Mouse (Mus musculus) midbrain, embryonic 11.5 days (tissue): ENCODE measurements at regions not wholly inside any gene's neighbourhood (a gene's known extent, or its start where the extent isn't known, plus 50 kb on each side); places are given as distances from the start of the nearest gene placed in this dataset.

Experiments
- ATAC-seq: fragments of 200-750 bp; cut with Nextera tagmentation; 2 replicates; pipeline ENCODE4 v1.8.0; 2017; ENCODE audit warnings: moderate TSS enrichment, moderate library complexity; ENCODE audit not compliant: low FRiP score
- DNase-seq: peaks from one replicate; pipeline ENCODE4 v3.0.0; 2015; ENCODE audit warnings: low spot score; ENCODE audit errors: missing footprints
- H3K27ac ChIP-seq: fragments of 300-500 bp; sonication (generic); 2 replicates; pipeline ENCODE4 v1.5.1; 2014; ENCODE audit warnings: low read depth, low read length
- H3K27me3 ChIP-seq: fragments of 300-500 bp; sonication (generic); 2 replicates; pipeline ENCODE4 v1.6.1; 2014; ENCODE audit warnings: mild to moderate bottlenecking, low read length, moderate library complexity, mixed read lengths; ENCODE audit not compliant: control insufficient read depth, insufficient read depth
- H3K36me3 ChIP-seq: fragments of 300-500 bp; sonication (generic); 2 replicates; pipeline ENCODE4 v1.6.1; 2014; ENCODE audit warnings: mild to moderate bottlenecking, low read length, moderate library complexity, mixed read lengths; ENCODE audit not compliant: control insufficient read depth, insufficient read depth
- H3K4me1 ChIP-seq: fragments of 300-500 bp; sonication (generic); 2 replicates; pipeline ENCODE4 v1.6.1; 2014; ENCODE audit warnings: low read length; ENCODE audit not compliant: control insufficient read depth, insufficient read depth
- H3K4me2 ChIP-seq: fragments of 300-500 bp; sonication (generic); 2 replicates; pipeline ENCODE4 v1.6.1; 2014; ENCODE audit warnings: mild to moderate bottlenecking, moderate library complexity
- H3K4me3 ChIP-seq: fragments of 300-500 bp; sonication (generic); 2 replicates; pipeline ENCODE4 v1.5.1; 2014; ENCODE audit warnings: low read depth, low read length
- H3K9ac ChIP-seq: fragments of 300-500 bp; sonication (generic); 2 replicates; pipeline ENCODE4 v1.6.1; 2014; ENCODE audit warnings: low read length
- H3K9me3 ChIP-seq: fragments of 300-500 bp; sonication (generic); 2 replicates; pipeline ENCODE4 v1.6.1; 2016; ENCODE audit warnings: low read length; ENCODE audit not compliant: control insufficient read depth
- WGBS: fragments of 180-500 bp; shearing (Covaris S2); extraction: QIAGEN DNeasy Blood & Tissue Kit; methylation state at CpG from one replicate; pipeline ENCODE4 v1.1.7; 2014; 5-methylcytosine and 5-hydroxymethylcytosine counted together

- H3K4me1 ChIP-seq: no peaks in the 10 kb centered on the region
- H3K4me3 ChIP-seq: no peak overlapping the region
- ATAC-seq: no peak
- no peaks in the 10 kb centered on the region for H3K27me3 ChIP-seq
- 71% methylated on average over 5 of the region's 5 CpGs for WGBS
- no peak overlapping the region for H3K27ac ChIP-seq
- no peak overlapping the region for H3K4me2 ChIP-seq
- no peak overlapping the region for H3K9ac ChIP-seq
- H3K9me3 ChIP-seq: no peaks in the 10 kb centered on the region
- no peaks in the 10 kb centered on the region for H3K36me3 ChIP-seq
- DNase-seq: no peak
Measured at GRCm38 (mm10) chr1:62872771-62873170, 169.7 kb downstream of the Nrp2 start.

DNA sequence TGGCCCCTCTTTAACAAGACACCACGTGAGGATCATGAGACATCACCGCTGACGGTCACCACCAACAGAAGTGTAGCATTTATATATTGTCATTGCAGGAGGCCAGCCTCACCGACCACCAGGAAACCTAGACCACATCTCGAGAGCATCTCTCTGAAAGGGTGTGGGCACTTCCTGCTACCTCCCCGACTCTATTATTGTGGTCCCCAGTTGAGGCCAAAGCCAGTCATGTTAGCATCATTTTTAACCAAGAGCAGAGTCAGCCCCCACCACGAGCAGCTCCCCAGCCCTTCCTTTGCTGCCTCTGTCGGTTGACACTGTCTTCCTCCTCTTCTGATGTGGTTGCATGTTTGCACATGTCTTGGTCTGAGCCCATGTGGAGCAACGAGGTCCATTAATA, 172.5 kb downstream of the Nrp2 start:
- Histone ChIP-seq H3K27me3 (no peaks in the 10 kb centered on the region), H3K4me3 (no peak overlapping the region)
- WGBS: 80% methylated on average over 9 of the region's 9 CpGs

GRCm38 (mm10) chr1:62876685-62877084, 173.6 kb downstream of the Nrp2 start:
- no peak overlapping the region for H3K4me2 ChIP-seq
- H3K9me3 ChIP-seq: no peaks in the 10 kb centered on the region
- H3K36me3 ChIP-seq: no peaks in the 10 kb centered on the region
- WGBS: 66% methylated on average over 3 of the region's 3 CpGs
- no peak overlapping the region for H3K27ac ChIP-seq
- no peak overlapping the region for H3K9ac ChIP-seq
- no peak for DNase-seq
- H3K4me1 ChIP-seq: no peaks in the 10 kb centered on the region
- H3K27me3 ChIP-seq: no peaks in the 10 kb centered on the region
- ATAC-seq: no peak
- H3K4me3 ChIP-seq: no peak overlapping the region

More for the DNA sequence above, 172.5 kb downstream of the Nrp2 start:
- DNase-seq (peak; percentile 69), ATAC-seq (no peak)
- Histone ChIP-seq H3K9me3 (no peaks in the 10 kb centered on the region), H3K4me2 (no peak overlapping the region), H3K9ac (no peak overlapping the region), H3K4me1 (no peaks in the 10 kb centered on the region), H3K27ac (no peak overlapping the region), H3K36me3 (no peaks in the 10 kb centered on the region)

GRCm38 (mm10) chr1:62880882-62881291, 177.8 kb downstream of the Nrp2 start:
- WGBS: 33% methylated on average over 4 of the region's 4 CpGs
- Histone ChIP-seq H3K36me3 (no peaks in the 10 kb centered on the region), H3K4me2 (no peak overlapping the region), H3K4me1 (no peaks in the 10 kb centered on the region), H3K9ac (no peak overlapping the region), H3K9me3 (no peaks in the 10 kb centered on the region), H3K27ac (no peak overlapping the region), H3K27me3 (no peaks in the 10 kb centered on the region), H3K4me3 (no peak overlapping the region)
- DNase-seq (no peak), ATAC-seq (no peak)

DNA sequence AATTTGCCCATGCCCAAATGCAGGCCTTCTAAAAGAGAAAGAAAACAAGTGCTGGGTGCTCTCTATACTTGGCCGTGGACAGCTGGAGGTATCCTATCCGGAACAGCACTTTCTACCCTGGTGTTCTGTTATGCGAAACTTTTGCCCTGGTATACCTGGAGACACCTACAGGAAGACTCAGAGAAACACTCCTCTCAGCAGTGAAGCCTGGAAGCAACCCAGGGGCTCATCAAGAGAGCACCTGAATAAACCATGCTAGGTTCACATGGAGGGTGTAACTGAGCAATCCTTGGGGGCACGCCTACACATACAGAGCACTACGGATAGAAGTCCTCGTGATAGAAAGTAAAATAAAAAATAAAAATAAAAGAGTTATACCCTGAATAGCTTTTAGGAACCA, 178.4 kb downstream of the Nrp2 start:
- Histone ChIP-seq H3K36me3 (no peaks in the 10 kb centered on the region), H3K27ac (no peak overlapping the region), H3K9me3 (no peaks in the 10 kb centered on the region), H3K9ac (no peak overlapping the region), H3K4me2 (no peak overlapping the region), H3K27me3 (no peaks in the 10 kb centered on the region), H3K4me1 (no peaks in the 10 kb centered on the region), H3K4me3 (no peak overlapping the region)
- WGBS: 78% methylated on average over 6 of the region's 6 CpGs
- DNase-seq (peak; percentile 70), ATAC-seq (no peak)

DNA sequence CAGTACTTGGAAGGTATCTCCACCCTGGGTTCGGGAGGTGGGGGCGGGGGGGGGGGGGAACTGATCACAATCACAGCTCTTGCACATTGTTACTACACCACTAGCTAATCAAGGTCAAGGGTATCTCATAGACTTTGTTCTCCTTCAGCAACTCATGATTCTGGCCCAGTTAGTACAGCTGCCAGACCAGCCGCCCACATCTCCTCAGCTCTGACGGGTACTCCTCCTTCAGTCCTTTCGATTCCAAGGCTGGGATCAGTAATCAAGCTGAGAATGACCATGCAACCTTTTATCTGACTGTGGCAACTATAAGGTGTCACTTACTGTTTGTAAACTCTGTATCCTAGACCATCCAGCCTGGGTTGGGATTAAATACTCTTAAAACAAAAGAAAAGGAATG, 178.9 kb downstream of the Nrp2 start:
- DNase-seq (peak; percentile 65), ATAC-seq (no peak)
- Histone ChIP-seq H3K4me3 (no peak overlapping the region), H3K27me3 (no peaks in the 10 kb centered on the region), H3K9ac (no peak overlapping the region), H3K36me3 (no peaks in the 10 kb centered on the region), H3K27ac (no peak overlapping the region), H3K9me3 (no peaks in the 10 kb centered on the region), H3K4me2 (no peak overlapping the region), H3K4me1 (no peaks in the 10 kb centered on the region)
- WGBS: 81% methylated on average over 5 of the region's 5 CpGs

GRCm38 (mm10) chr1:62884876-62885480, 181.9 kb downstream of the Nrp2 start:
- ATAC-seq: no peak
- no peak overlapping the region for H3K9ac ChIP-seq
- 87% methylated on average over 20 of the region's 20 CpGs for WGBS
- H3K4me1 ChIP-seq: no peaks in the 10 kb centered on the region
- H3K4me3 ChIP-seq: no peak overlapping the region
- H3K27ac ChIP-seq: no peak overlapping the region
- no peaks in the 10 kb centered on the region for H3K9me3 ChIP-seq
- H3K4me2 ChIP-seq: no peak overlapping the region
- no peaks in the 10 kb centered on the region for H3K36me3 ChIP-seq
- H3K27me3 ChIP-seq: no peaks in the 10 kb centered on the region
- peak; percentile 80 for DNase-seq

- Histone ChIP-seq H3K9me3 (no peaks in the 10 kb centered on the region), H3K4me1 (no peaks in the 10 kb centered on the region), H3K4me3 (no peak overlapping the region), H3K27ac (no peak overlapping the region), H3K27me3 (no peaks in the 10 kb centered on the region), H3K4me2 (no peak overlapping the region), H3K36me3 (no peaks in the 10 kb centered on the region), H3K9ac (no peak overlapping the region)
- 79% methylated on average over 9 of the region's 9 CpGs for WGBS
- peak; percentile 78 for DNase-seq
- ATAC-seq: no peak
Measured at GRCm38 (mm10) chr1:62887585-62888483, 184.7 kb downstream of the Nrp2 start.

- DNase-seq (no peak), ATAC-seq (no peak)
- no peak overlapping the region for H3K4me2 ChIP-seq
- no peaks in the 10 kb centered on the region for H3K36me3 ChIP-seq
- 72% methylated on average over 6 of the region's 6 CpGs for WGBS
- H3K4me3 ChIP-seq: no peak overlapping the region
- H3K27ac ChIP-seq: no peak overlapping the region
- H3K4me1 ChIP-seq: peaks cover 14% of the 10 kb centered on the region
- H3K9ac ChIP-seq: no peak overlapping the region
- H3K9me3 ChIP-seq: no peaks in the 10 kb centered on the region
- no peaks in the 10 kb centered on the region for H3K27me3 ChIP-seq
Measured at GRCm38 (mm10) chr1:62901375-62901774, 198.3 kb downstream of the Nrp2 start.
